In the genomic region with DNA sequence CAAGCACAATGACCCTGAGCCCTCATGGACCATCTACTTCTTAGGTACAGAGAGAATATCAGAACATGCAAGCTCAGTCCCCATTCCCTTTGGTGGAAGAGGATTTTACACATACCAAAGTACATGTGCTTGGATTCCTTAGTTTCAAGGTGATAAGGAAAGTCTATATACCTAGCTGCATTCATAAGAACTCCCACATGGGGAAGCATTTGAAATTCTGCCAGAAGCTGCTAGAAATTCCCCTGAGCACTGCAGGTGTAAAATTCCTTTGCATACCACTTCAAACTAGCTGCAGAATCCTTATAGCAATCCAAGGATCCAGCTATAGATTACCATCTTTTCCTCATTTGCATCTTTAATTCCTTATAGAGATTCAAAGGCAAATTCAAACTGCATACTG, we compare ENCODE assay signal across 27 mouse cellular contexts.
A peak's percentile ranks its signal among the peaks of the same experiment; 100 is the strongest.
DNase-seq lines count a peak whose midpoint lies in the region; ATAC-seq and TF ChIP-seq lines count a peak whose summit lies in the region.
"Had no signal": no experiment of that assay in that cellular context is flagged by ENCODE, and none has a peak within 500 bp of the region (broad histone marks: within the 10 kb centered on the region; RNA-seq: fewer than 3 reads in every experiment).

No protein-coding gene starts in this region.

- no peaks in the 10 kb centered on the region for H3K9me3 ChIP-seq in lung, embryonic 16.5 days (ENCODE audit: control insufficient read depth, low read length)
- H3K9me3 ChIP-seq in intestine, embryonic 16.5 days (ENCODE audit: control insufficient read depth, low read length), result no peaks in the 10 kb centered on the region
- H3K9me3 ChIP-seq: heart, embryonic 13.5 days; hindbrain, embryonic 15.5 days; midbrain, embryonic 15.5 days had no signal

- no peaks in the 10 kb centered on the region for H3K36me3 ChIP-seq in lung, embryonic 16.5 days (ENCODE audit: control insufficient read depth, insufficient read depth, low read length)
- no peaks in the 10 kb centered on the region for H3K36me3 ChIP-seq in intestine, embryonic 16.5 days (ENCODE audit: control insufficient read depth, insufficient read depth, low read length)
- H3K36me3 ChIP-seq: heart, embryonic 13.5 days; hindbrain, embryonic 15.5 days; midbrain, embryonic 15.5 days had no signal

- no peak for TF ChIP-seq CTCF in lung, adult 2 months (IDR thresholded peaks at IDR 0.05; ENCODE audit: insufficient read depth, low read length)

- H3K4me1 ChIP-seq in lung, embryonic 16.5 days (replicated peaks; ENCODE audit: control insufficient read depth, insufficient read depth, low read length), result no peaks in the 10 kb centered on the region
- H3K4me1 ChIP-seq in lung, adult 2 months (ENCODE audit: control insufficient read depth, insufficient read depth, low read length), result no peaks in the 10 kb centered on the region
- no peaks in the 10 kb centered on the region for H3K4me1 ChIP-seq in intestine, embryonic 16.5 days (ENCODE audit: control insufficient read depth, insufficient read depth, low read length)
- H3K4me1 ChIP-seq: heart, embryonic 13.5 days; hindbrain, embryonic 15.5 days; midbrain, embryonic 15.5 days had no signal

- no peaks in the 10 kb centered on the region for H3K27me3 ChIP-seq in lung, embryonic 16.5 days (ENCODE audit: control insufficient read depth, insufficient read depth, low read depth, low read length)
- H3K27me3 ChIP-seq in intestine, embryonic 16.5 days (replicated peaks; ENCODE audit: control insufficient read depth, insufficient read depth, low read length), result no peaks in the 10 kb centered on the region
- H3K27me3 ChIP-seq: heart, embryonic 13.5 days; hindbrain, embryonic 15.5 days; midbrain, embryonic 15.5 days had no signal

- ATAC-seq in frontal cortex, adult (ENCODE audit: low TSS enrichment), result peak; percentile 66; the same call in 1 of the 2 replicates
- ATAC-seq in lung, embryonic 16.5 days (ENCODE audit: low read depth), result peak; percentile 86
- no peak for ATAC-seq in intestine, embryonic 16.5 days
- ATAC-seq: CD4-positive, CD25-positive, alpha-beta regulatory T cell, adult 4 months; forebrain, embryonic 14.5 days; midbrain, embryonic 15.5 days had no signal

- TF ChIP-seq POLR2A in lung, adult 2 months (IDR thresholded peaks at IDR 0.05; ENCODE audit: borderline replicate concordance, extremely low read depth, low read depth, low read length), result no peak

- H3K9ac ChIP-seq in lung, embryonic 16.5 days (ENCODE audit: low read length), result no peak overlapping the region
- no peak overlapping the region for H3K9ac ChIP-seq in intestine, embryonic 16.5 days (ENCODE audit: low read depth, low read length)
- H3K9ac ChIP-seq: heart, embryonic 13.5 days; hindbrain, embryonic 15.5 days; liver, embryonic 14.5 days; midbrain, embryonic 15.5 days had no signal

- no peak overlapping the region for H3K4me3 ChIP-seq in lung, embryonic 16.5 days (ENCODE audit: low read length)
- no peak overlapping the region for H3K4me3 ChIP-seq in lung, adult 2 months (replicated peaks; ENCODE audit: extremely low read depth, low read depth, low read length)
- H3K4me3 ChIP-seq in intestine, embryonic 16.5 days (ENCODE audit: low read length), result no peak overlapping the region
- H3K4me3 ChIP-seq: heart, embryonic 13.5 days; hindbrain, embryonic 15.5 days; midbrain, embryonic 15.5 days had no signal

- no peak overlapping the region for H3K4me2 ChIP-seq in lung, embryonic 16.5 days (ENCODE audit: low read depth, low read length)
- H3K4me2 ChIP-seq in intestine, embryonic 16.5 days (ENCODE audit: low read depth, low read length), result no peak overlapping the region
- H3K4me2 ChIP-seq: heart, embryonic 13.5 days; hindbrain, embryonic 15.5 days; midbrain, embryonic 15.5 days had no signal

- DNase-seq in frontal cortex, postnatal 36 days (ENCODE audit: low spot score in 2 of 2), result no peak
- no peak for DNase-seq in lung, adult 2 months
- DNase-seq in lung, postnatal 14 days, result peak; percentile 4
- no peak for DNase-seq in retina, embryonic 14.5 days (ENCODE audit: low spot score)
- DNase-seq: adrenal gland, postnatal 14 days; cerebellum, adult 11-12 months; cerebellum, postnatal 25 days; gastrocnemius, postnatal 10 days; heart, postnatal 10 days; kidney, adult 2 months; layer of hippocampus, postnatal 36 days; left cerebral cortex, postnatal 4 days; liver; right cerebral cortex, adult 18-20 months; spleen, adult 18-20 months; thymus, adult 2 months; thymus, postnatal 4 days had no signal

- no peak overlapping the region for H3K27ac ChIP-seq in lung, embryonic 16.5 days (ENCODE audit: low read length)
- H3K27ac ChIP-seq in intestine, embryonic 16.5 days (ENCODE audit: low read length), result no peak overlapping the region
- H3K27ac ChIP-seq: heart, embryonic 13.5 days; hindbrain, embryonic 15.5 days; liver, embryonic 14.5 days; midbrain, embryonic 15.5 days; stomach, postnatal 0 days had no signal
